Mouse (Mus musculus): ENCODE measurements around the gene Dbi. TPM values are rescaled to one million over a fixed set of nuclear protein-coding genes. Genes with fewer than 3 reads are reported as not detected.

Dbi gene
- polyA plus RNA-seq, 1 experiment = 698 TPM

GRCm38 (mm10) chr1:120120141-120120968 is 523 bp downstream of the Dbi start:
- peak overlapping the region; percentile 18 for H3ac ChIP-seq (ENCODE audit: control insufficient read depth, insufficient read length)
- H3K27me3 ChIP-seq (ENCODE audit: control insufficient read depth, insufficient read depth, insufficient read length) = no peaks in the 10 kb centered on the region
- TF ChIP-seq TCF12 (IDR thresholded peaks at IDR 0.05; ENCODE audit: insufficient read depth, poor library complexity, severe bottlenecking) (no peak), CEBPB (IDR thresholded peaks at IDR 0.05; ENCODE audit: insufficient read depth, poor library complexity, severe bottlenecking) (no peak), TCF3 (IDR thresholded peaks at IDR 0.05; ENCODE audit: insufficient read length, low read depth) (no peak), SRF (IDR thresholded peaks at IDR 0.05; ENCODE audit: control insufficient read depth, insufficient read length, low read depth) (no peak), POLR2A (IDR thresholded peaks at IDR 0.05; ENCODE audit: insufficient read length, low read depth) (peak; percentile 29), MAX (IDR thresholded peaks at IDR 0.05; ENCODE audit: low read depth) (no peak), REST (IDR thresholded peaks at IDR 0.05; ENCODE audit: insufficient read depth, insufficient read length) (no peak), MYOG (IDR thresholded peaks at IDR 0.05; ENCODE audit: control insufficient read depth in 1 of 3, insufficient read depth in 1 of 3, insufficient read length in 2 of 3, low read depth in 2 of 3) (no peak), POLR2AphosphoS2 (IDR thresholded peaks at IDR 0.05; ENCODE audit: insufficient read length, low read depth) (peak; percentile 78), E2F4 (IDR thresholded peaks at IDR 0.05; ENCODE audit: insufficient read depth) (no peak), MYOD1 (IDR thresholded peaks at IDR 0.05; ENCODE audit: control insufficient read depth in 1 of 3, insufficient read length in 2 of 3, low read depth in 2 of 3) (no peak), USF1 (IDR thresholded peaks at IDR 0.05; ENCODE audit: low read depth) (no peak)
- peaks cover 10% of the 10 kb centered on the region for H3K36me3 ChIP-seq (ENCODE audit: control insufficient read depth, insufficient read depth)
- H3K4me2 ChIP-seq (ENCODE audit: low read depth) = peak overlapping the region; percentile 87
- H3K4me3 ChIP-seq = peak overlapping the region; percentile 94
- peaks cover 26% of the 10 kb centered on the region for H3K79me2 ChIP-seq (ENCODE audit: control insufficient read depth, insufficient read depth)

- Histone ChIP-seq H3K4me2 (ENCODE audit: low read depth) (peak overlapping the region; percentile 87), H3K36me3 (ENCODE audit: control insufficient read depth, insufficient read depth) (peaks cover 20% of the 10 kb centered on the region), H3K79me2 (ENCODE audit: control insufficient read depth, insufficient read depth) (peaks cover 26% of the 10 kb centered on the region), H3K4me3 (peak overlapping the region; percentile 94), H3K27me3 (ENCODE audit: control insufficient read depth, insufficient read depth, insufficient read length) (no peaks in the 10 kb centered on the region), H3ac (ENCODE audit: control insufficient read depth, insufficient read length) (no peak overlapping the region)
- TF ChIP-seq TCF12 (IDR thresholded peaks at IDR 0.05; ENCODE audit: insufficient read depth, poor library complexity, severe bottlenecking) (no peak), POLR2A (IDR thresholded peaks at IDR 0.05; ENCODE audit: insufficient read length, low read depth) (no peak), MYOG (IDR thresholded peaks at IDR 0.05; ENCODE audit: control insufficient read depth in 1 of 3, insufficient read depth in 1 of 3, insufficient read length in 2 of 3, low read depth in 2 of 3) (no peak), POLR2AphosphoS2 (IDR thresholded peaks at IDR 0.05; ENCODE audit: insufficient read length, low read depth) (no peak), MYOD1 (IDR thresholded peaks at IDR 0.05; ENCODE audit: control insufficient read depth in 1 of 3, insufficient read length in 2 of 3, low read depth in 2 of 3) (no peak), USF1 (IDR thresholded peaks at IDR 0.05; ENCODE audit: low read depth) (no peak), E2F4 (IDR thresholded peaks at IDR 0.05; ENCODE audit: insufficient read depth) (no peak), CEBPB (IDR thresholded peaks at IDR 0.05; ENCODE audit: insufficient read depth, poor library complexity, severe bottlenecking) (no peak), REST (IDR thresholded peaks at IDR 0.05; ENCODE audit: insufficient read depth, insufficient read length) (no peak), TCF3 (IDR thresholded peaks at IDR 0.05; ENCODE audit: insufficient read length, low read depth) (no peak), MAX (IDR thresholded peaks at IDR 0.05; ENCODE audit: low read depth) (no peak), SRF (IDR thresholded peaks at IDR 0.05; ENCODE audit: control insufficient read depth, insufficient read length, low read depth) (no peak)
These were observed 1.5 kb downstream of the Dbi start for GRCm38 (mm10) chr1:120119389-120119788.

DNA sequence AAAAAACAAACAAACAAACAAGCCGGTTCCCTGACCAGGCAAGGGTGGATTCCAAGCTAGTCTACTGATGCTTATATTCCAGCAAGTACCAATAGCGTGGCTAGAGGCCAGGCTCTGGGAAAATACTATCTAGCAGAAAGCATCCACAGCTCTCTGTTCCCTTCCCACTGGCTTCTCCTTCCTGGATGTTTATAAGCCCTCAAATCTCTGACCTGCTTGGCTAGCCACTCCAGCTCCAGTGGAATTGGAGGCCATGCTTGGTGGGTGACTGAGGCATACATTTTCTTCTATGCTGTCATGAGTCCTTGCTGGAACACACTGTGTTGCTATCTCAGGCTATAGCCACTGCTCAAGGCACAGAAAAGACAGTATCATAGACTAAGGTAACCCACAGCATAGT is 2.0 kb downstream of the Dbi start:
- Histone ChIP-seq H3K79me2 (ENCODE audit: control insufficient read depth, insufficient read depth) (peaks cover 26% of the 10 kb centered on the region), H3K4me2 (ENCODE audit: low read depth) (peak overlapping the region; percentile 87), H3ac (ENCODE audit: control insufficient read depth, insufficient read length) (no peak overlapping the region), H3K4me3 (no peak overlapping the region), H3K36me3 (ENCODE audit: control insufficient read depth, insufficient read depth) (peaks cover 25% of the 10 kb centered on the region), H3K27me3 (ENCODE audit: control insufficient read depth, insufficient read depth, insufficient read length) (no peaks in the 10 kb centered on the region)
- TF ChIP-seq E2F4 (IDR thresholded peaks at IDR 0.05; ENCODE audit: insufficient read depth) = no peak
- no peak for TF ChIP-seq POLR2AphosphoS2 (IDR thresholded peaks at IDR 0.05; ENCODE audit: insufficient read length, low read depth)
- no peak for TF ChIP-seq REST (IDR thresholded peaks at IDR 0.05; ENCODE audit: insufficient read depth, insufficient read length)
- no peak for TF ChIP-seq TCF3 (IDR thresholded peaks at IDR 0.05; ENCODE audit: insufficient read length, low read depth)
- TF ChIP-seq CEBPB (IDR thresholded peaks at IDR 0.05; ENCODE audit: insufficient read depth, poor library complexity, severe bottlenecking) = no peak
- TF ChIP-seq SRF (IDR thresholded peaks at IDR 0.05; ENCODE audit: control insufficient read depth, insufficient read length, low read depth) = no peak
- no peak for TF ChIP-seq MAX (IDR thresholded peaks at IDR 0.05; ENCODE audit: low read depth)
- TF ChIP-seq POLR2A (IDR thresholded peaks at IDR 0.05; ENCODE audit: insufficient read length, low read depth) = no peak
- TF ChIP-seq MYOD1 (IDR thresholded peaks at IDR 0.05; ENCODE audit: control insufficient read depth in 1 of 3, insufficient read length in 2 of 3, low read depth in 2 of 3) = no peak
- TF ChIP-seq TCF12 (IDR thresholded peaks at IDR 0.05; ENCODE audit: insufficient read depth, poor library complexity, severe bottlenecking) = no peak
- TF ChIP-seq USF1 (IDR thresholded peaks at IDR 0.05; ENCODE audit: low read depth) = no peak
- TF ChIP-seq MYOG (IDR thresholded peaks at IDR 0.05; ENCODE audit: control insufficient read depth in 1 of 3, insufficient read depth in 1 of 3, insufficient read length in 2 of 3, low read depth in 2 of 3) = no peak

- Histone ChIP-seq H3K27me3 (ENCODE audit: control insufficient read depth, insufficient read depth, insufficient read length) (no peaks in the 10 kb centered on the region), H3K4me2 (ENCODE audit: low read depth) (no peak overlapping the region), H3K4me3 (no peak overlapping the region), H3ac (ENCODE audit: control insufficient read depth, insufficient read length) (no peak overlapping the region), H3K36me3 (ENCODE audit: control insufficient read depth, insufficient read depth) (peaks cover 38% of the 10 kb centered on the region), H3K79me2 (ENCODE audit: control insufficient read depth, insufficient read depth) (peaks cover 26% of the 10 kb centered on the region)
- TF ChIP-seq E2F4 (IDR thresholded peaks at IDR 0.05; ENCODE audit: insufficient read depth) = no peak
- no peak for TF ChIP-seq POLR2A (IDR thresholded peaks at IDR 0.05; ENCODE audit: insufficient read length, low read depth)
- no peak for TF ChIP-seq MYOG (IDR thresholded peaks at IDR 0.05; ENCODE audit: control insufficient read depth in 1 of 3, insufficient read depth in 1 of 3, insufficient read length in 2 of 3, low read depth in 2 of 3)
- no peak for TF ChIP-seq TCF12 (IDR thresholded peaks at IDR 0.05; ENCODE audit: insufficient read depth, poor library complexity, severe bottlenecking)
- no peak for TF ChIP-seq SRF (IDR thresholded peaks at IDR 0.05; ENCODE audit: control insufficient read depth, insufficient read length, low read depth)
- no peak for TF ChIP-seq MAX (IDR thresholded peaks at IDR 0.05; ENCODE audit: low read depth)
- no peak for TF ChIP-seq TCF3 (IDR thresholded peaks at IDR 0.05; ENCODE audit: insufficient read length, low read depth)
- no peak for TF ChIP-seq REST (IDR thresholded peaks at IDR 0.05; ENCODE audit: insufficient read depth, insufficient read length)
- no peak for TF ChIP-seq CEBPB (IDR thresholded peaks at IDR 0.05; ENCODE audit: insufficient read depth, poor library complexity, severe bottlenecking)
These were observed 4.8 kb downstream of the Dbi start for GRCm38 (mm10) chr1:120116106-120116505.

Data from myocyte (in vitro differentiated cells).